Mouse (Mus musculus) hindbrain, embryonic 16.5 days (tissue): Measurements from ENCODE around the gene Dock1. TPM values are rescaled to one million over a fixed set of nuclear protein-coding genes. Genes with fewer than 3 reads are reported as not detected.

Experiments
- ATAC-seq: fragments of 200-750 bp; cut with Nextera tagmentation; 2 replicates; pipeline ENCODE4 v1.8.0; 2017; ENCODE audit warnings: moderate TSS enrichment, moderate library complexity
- H3K27ac ChIP-seq: fragments of 300-500 bp; sonication (generic); 2 replicates; pipeline ENCODE4 v1.5.1; 2014; ENCODE audit warnings: low read depth, mild to moderate bottlenecking, control low read depth, low read length, moderate library complexity
- H3K27me3 ChIP-seq: fragments of 300-500 bp; sonication (generic); replicated peaks from 2 replicates; pipeline ENCODE4 v1.6.1; 2014; ENCODE audit warnings: low read length; ENCODE audit not compliant: control insufficient read depth, insufficient read depth
- H3K36me3 ChIP-seq: fragments of 300-500 bp; sonication (generic); 2 replicates; pipeline ENCODE4 v1.6.1; 2014; ENCODE audit warnings: mild to moderate bottlenecking, low read length, moderate library complexity, mixed read lengths; ENCODE audit not compliant: control insufficient read depth, insufficient read depth
- H3K4me1 ChIP-seq: fragments of 300-500 bp; sonication (generic); 2 replicates; pipeline ENCODE4 v1.6.1; 2014; ENCODE audit warnings: low read depth, low read length; ENCODE audit not compliant: control insufficient read depth, insufficient read depth
- H3K4me2 ChIP-seq: fragments of 300-500 bp; sonication (generic); 2 replicates; pipeline ENCODE4 v1.6.1; 2014; ENCODE audit warnings: mild to moderate bottlenecking, low read length, control low read depth, moderate library complexity
- H3K4me3 ChIP-seq: fragments of 300-500 bp; sonication (generic); 2 replicates; pipeline ENCODE4 v1.5.1; 2014; ENCODE audit warnings: mild to moderate bottlenecking, low read length, control low read depth, moderate library complexity
- H3K9ac ChIP-seq: fragments of 300-500 bp; sonication (generic); 2 replicates; pipeline ENCODE4 v1.6.1; 2014; ENCODE audit warnings: low read depth, mild to moderate bottlenecking, control low read depth, low read length, moderate library complexity
- H3K9me3 ChIP-seq: fragments of 300-500 bp; sonication (generic); 2 replicates; pipeline ENCODE4 v1.6.1; 2014; ENCODE audit warnings: mild to moderate bottlenecking, low read length, moderate library complexity; ENCODE audit not compliant: control insufficient read depth
- WGBS: fragments of 180-500 bp; shearing (Covaris S2); extraction: QIAGEN DNeasy Blood & Tissue Kit; methylation state at CpG from one replicate; pipeline ENCODE4 v1.1.7; 2014; 5-methylcytosine and 5-hydroxymethylcytosine counted together
- polyA plus RNA-seq: library from polyadenylated mRNA; unstranded; fragments of >200 nt; fragmentation: Nextera tagmentation; extraction: Ambion mirVana; gene quantifications from 2 replicates; pipeline ENCODE4 v1.2.1, GENCODE M21; 2015

The Dock1 gene
- polyA plus RNA-seq, 1 experiment from 2014 or later: 8.9 TPM

GRCm38 (mm10) chr7:134703704-134704103, 33.2 kb downstream of the Dock1 start:
- Histone ChIP-seq H3K4me3 (no peak overlapping the region), H3K9me3 (no peaks in the 10 kb centered on the region), H3K27me3 (no peaks in the 10 kb centered on the region), H3K36me3 (no peaks in the 10 kb centered on the region), H3K4me2 (no peak overlapping the region), H3K27ac (no peak overlapping the region), H3K9ac (no peak overlapping the region), H3K4me1 (peaks cover 2% of the 10 kb centered on the region; the same call in 1 of the 2 replicates)
- WGBS: 83% methylated on average over 2 of the region's 2 CpGs
- no peak for ATAC-seq

- no peaks in the 10 kb centered on the region for H3K27me3 ChIP-seq
- no peaks in the 10 kb centered on the region for H3K36me3 ChIP-seq
- no peak overlapping the region for H3K4me2 ChIP-seq
- no peak overlapping the region for H3K4me3 ChIP-seq
- no peaks in the 10 kb centered on the region for H3K9me3 ChIP-seq
- peak overlapping the region; percentile 66 for H3K27ac ChIP-seq
- 28% methylated on average over 5 of the region's 5 CpGs for WGBS
- ATAC-seq: peak; percentile 97
- no peak overlapping the region for H3K9ac ChIP-seq
- H3K4me1 ChIP-seq: peaks cover 6% of the 10 kb centered on the region; the same call in 1 of the 2 replicates
Observed at GRCm38 (mm10) chr7:134709226-134709853, 38.9 kb downstream of the Dock1 start.

GRCm38 (mm10) chr7:134711576-134711975, 41.1 kb downstream of the Dock1 start:
- WGBS: 96% methylated on average over 1 of the region's 1 CpGs
- Histone ChIP-seq H3K4me2 (no peak overlapping the region), H3K4me3 (no peak overlapping the region), H3K27ac (no peak overlapping the region), H3K36me3 (no peaks in the 10 kb centered on the region), H3K9me3 (no peaks in the 10 kb centered on the region), H3K4me1 (peaks cover 6% of the 10 kb centered on the region; the same call in 1 of the 2 replicates), H3K27me3 (no peaks in the 10 kb centered on the region), H3K9ac (no peak overlapping the region)
- no peak for ATAC-seq

- no peak overlapping the region for H3K9ac ChIP-seq
- no peak overlapping the region for H3K4me3 ChIP-seq
- H3K4me1 ChIP-seq: no peaks in the 10 kb centered on the region
- ATAC-seq: no peak
- no peak overlapping the region for H3K27ac ChIP-seq
- WGBS: 77% methylated on average over 3 of the region's 3 CpGs
- no peaks in the 10 kb centered on the region for H3K9me3 ChIP-seq
- H3K27me3 ChIP-seq: no peaks in the 10 kb centered on the region; the same call in 1 of the 2 replicates
- H3K4me2 ChIP-seq: no peak overlapping the region
- no peaks in the 10 kb centered on the region for H3K36me3 ChIP-seq
Observed at GRCm38 (mm10) chr7:134719406-134719805, 49.0 kb downstream of the Dock1 start.

- H3K27ac ChIP-seq: no peak overlapping the region
- H3K4me1 ChIP-seq: peaks cover 10% of the 10 kb centered on the region
- H3K9ac ChIP-seq: no peak overlapping the region
- no peak overlapping the region for H3K4me2 ChIP-seq
- ATAC-seq: no peak
- WGBS: 89% methylated on average over 7 of the region's 7 CpGs
- no peaks in the 10 kb centered on the region for H3K9me3 ChIP-seq
- H3K27me3 ChIP-seq: no peaks in the 10 kb centered on the region; the same call in 1 of the 2 replicates
- no peak overlapping the region for H3K4me3 ChIP-seq
- H3K36me3 ChIP-seq: no peaks in the 10 kb centered on the region
Observed at GRCm38 (mm10) chr7:134722361-134722760, 51.9 kb downstream of the Dock1 start.

- no peaks in the 10 kb centered on the region for H3K27me3 ChIP-seq
- no peak overlapping the region for H3K27ac ChIP-seq
- H3K9ac ChIP-seq: no peak overlapping the region
- no peaks in the 10 kb centered on the region for H3K36me3 ChIP-seq
- H3K4me2 ChIP-seq: no peak overlapping the region
- peaks cover 10% of the 10 kb centered on the region for H3K4me1 ChIP-seq
- 89% methylated on average over 9 of the region's 9 CpGs for WGBS
- H3K9me3 ChIP-seq: no peaks in the 10 kb centered on the region
- no peak overlapping the region for H3K4me3 ChIP-seq
- ATAC-seq: no peak
Observed at GRCm38 (mm10) chr7:134722955-134723354, 52.5 kb downstream of the Dock1 start.

- H3K27ac ChIP-seq: no peak overlapping the region
- peaks cover 10% of the 10 kb centered on the region for H3K4me1 ChIP-seq
- H3K9ac ChIP-seq: no peak overlapping the region
- no peak overlapping the region for H3K4me2 ChIP-seq
- H3K27me3 ChIP-seq: no peaks in the 10 kb centered on the region
- ATAC-seq: no peak
- WGBS: 80% methylated on average over 5 of the region's 5 CpGs
- H3K36me3 ChIP-seq: no peaks in the 10 kb centered on the region
- no peak overlapping the region for H3K4me3 ChIP-seq
- H3K9me3 ChIP-seq: no peaks in the 10 kb centered on the region
Observed at GRCm38 (mm10) chr7:134723509-134723908, 53.1 kb downstream of the Dock1 start.

- H3K36me3 ChIP-seq: no peaks in the 10 kb centered on the region
- no peak overlapping the region for H3K4me2 ChIP-seq
- no peak overlapping the region for H3K4me3 ChIP-seq
- H3K9me3 ChIP-seq: no peaks in the 10 kb centered on the region
- H3K4me1 ChIP-seq: peaks cover 10% of the 10 kb centered on the region
- H3K27me3 ChIP-seq: no peaks in the 10 kb centered on the region
- WGBS: 16% methylated on average over 7 of the region's 7 CpGs
- H3K9ac ChIP-seq: no peak overlapping the region
- no peak for ATAC-seq
- H3K27ac ChIP-seq: no peak overlapping the region
Observed at GRCm38 (mm10) chr7:134724841-134725240, 54.4 kb downstream of the Dock1 start.

- Histone ChIP-seq H3K9me3 (no peaks in the 10 kb centered on the region), H3K27me3 (no peaks in the 10 kb centered on the region), H3K4me1 (peaks cover 10% of the 10 kb centered on the region), H3K36me3 (no peaks in the 10 kb centered on the region), H3K4me2 (no peak overlapping the region), H3K27ac (no peak overlapping the region), H3K4me3 (no peak overlapping the region), H3K9ac (no peak overlapping the region)
- no peak for ATAC-seq
- 38% methylated on average over 11 of the region's 11 CpGs for WGBS
Observed at GRCm38 (mm10) chr7:134725551-134726529, 55.4 kb downstream of the Dock1 start.
